In the genomic region with DNA sequence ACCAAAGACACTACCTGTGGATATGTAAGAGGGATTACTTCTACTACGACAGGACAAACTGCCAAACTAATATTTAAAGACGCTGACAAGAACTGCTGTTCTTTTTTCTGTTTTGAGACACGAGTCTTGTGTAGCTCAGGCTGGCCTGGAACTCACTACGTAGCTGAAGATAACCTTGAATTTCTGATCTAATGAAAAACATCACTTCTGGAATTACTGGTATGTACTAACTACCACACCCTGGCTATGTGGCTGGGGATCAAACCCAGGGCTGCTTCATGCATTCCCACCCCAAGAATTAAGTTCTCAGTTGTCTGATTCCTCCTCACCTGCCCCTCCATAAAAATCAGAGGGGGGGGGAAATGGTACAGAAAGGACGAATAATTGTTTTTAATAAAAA, we compare ENCODE assay signal across 20 mouse cellular contexts.
"Had no signal": no experiment of that assay in that cellular context is flagged by ENCODE, and none has a peak within 500 bp of the region (broad histone marks: within the 10 kb centered on the region; RNA-seq: fewer than 3 reads in every experiment).

No protein-coding gene starts in this region.

- H3K27me3 ChIP-seq: kidney, embryonic 15.5 days; limb, embryonic 12.5 days; limb, embryonic 15.5 days; liver, embryonic 15.5 days; neural tube, embryonic 12.5 days; neural tube, embryonic 15.5 days; stomach, embryonic 15.5 days had no signal

- H3K9ac ChIP-seq: kidney, embryonic 15.5 days; limb, embryonic 12.5 days; limb, embryonic 15.5 days; liver, embryonic 15.5 days; neural tube, embryonic 12.5 days; neural tube, embryonic 15.5 days; stomach, embryonic 15.5 days had no signal

- H3K36me3 ChIP-seq: kidney, embryonic 15.5 days; limb, embryonic 12.5 days; limb, embryonic 15.5 days; liver, embryonic 15.5 days; neural tube, embryonic 12.5 days; neural tube, embryonic 15.5 days; stomach, embryonic 15.5 days had no signal

- H3K9me3 ChIP-seq: kidney, embryonic 15.5 days; limb, embryonic 12.5 days; limb, embryonic 15.5 days; liver, embryonic 15.5 days; neural tube, embryonic 12.5 days; neural tube, embryonic 15.5 days; stomach, embryonic 15.5 days had no signal

- DNase-seq: kidney, adult 8-10 months; kidney, postnatal 10 days; kidney, postnatal 36 days; left cerebral cortex, postnatal 4 days; lung, adult 2 months; lung, postnatal 14 days; lung, postnatal 4 days; midbrain, embryonic 14.5 days; right cerebral cortex, adult 18-20 months; right cerebral cortex, postnatal 14 days; spleen, adult 18-20 months; thymus, postnatal 25 days had no signal

- H3K4me2 ChIP-seq: kidney, embryonic 15.5 days; limb, embryonic 12.5 days; limb, embryonic 15.5 days; liver, embryonic 15.5 days; midbrain, embryonic 11.5 days; neural tube, embryonic 12.5 days; neural tube, embryonic 15.5 days; stomach, embryonic 15.5 days had no signal

- H3K4me3 ChIP-seq: kidney, embryonic 15.5 days; limb, embryonic 12.5 days; limb, embryonic 15.5 days; liver, embryonic 15.5 days; neural tube, embryonic 12.5 days; neural tube, embryonic 15.5 days; stomach, embryonic 15.5 days had no signal

- H3K27ac ChIP-seq: kidney, embryonic 15.5 days; limb, embryonic 12.5 days; limb, embryonic 15.5 days; liver, embryonic 15.5 days; neural tube, embryonic 12.5 days; neural tube, embryonic 15.5 days; stomach, embryonic 15.5 days had no signal
